Mouse (Mus musculus): ENCODE data around the gene Orc2. TPM values are rescaled to one million over a fixed set of nuclear protein-coding genes. Genes with fewer than 3 reads are reported as not detected.

Gene Orc2
- polyA plus RNA-seq, 1 experiment from 2014 or later: 20.5 TPM

GRCm38 (mm10) chr1:58415442-58415841, 89.5 kb downstream of the Orc2 start:
- 23% methylated on average over 1 of the region's 1 CpGs for WGBS
- Histone ChIP-seq H3K9me3 (ENCODE audit: control insufficient read depth, low read length) (no peaks in the 10 kb centered on the region), H3K9ac (ENCODE audit: low read depth, low read length) (no peak overlapping the region), H3K4me1 (ENCODE audit: control insufficient read depth, insufficient read depth, low read depth, low read length) (no peaks in the 10 kb centered on the region), H3K27me3 (replicated peaks; ENCODE audit: control insufficient read depth, insufficient read depth, low read length) (no peaks in the 10 kb centered on the region), H3K4me3 (ENCODE audit: low read length) (no peak overlapping the region), H3K36me3 (ENCODE audit: control insufficient read depth, insufficient read depth, low read length) (peaks cover 63% of the 10 kb centered on the region), H3K27ac (ENCODE audit: low read depth, low read length) (no peak overlapping the region), H3K4me2 (ENCODE audit: low read length) (no peak overlapping the region)
- ATAC-seq: no peak

Other genes starting within 250 kb of the Orc2 start
- 0.02 and 0.09 TPM in 2 replicates for gene Aox2, start 226.8 kb downstream of the Orc2 start, polyA plus RNA-seq (2015; fragmentation: Nextera tagmentation; extraction: Ambion mirVana)
- 322 TPM in 2 replicates for gene Bzw1, start 112.2 kb downstream of the Orc2 start, polyA plus RNA-seq (2015; fragmentation: Nextera tagmentation; extraction: Ambion mirVana)
- gene Clk1, start 81.0 kb downstream of the Orc2 start, polyA plus RNA-seq (2015; fragmentation: Nextera tagmentation; extraction: Ambion mirVana): 150 and 151 TPM in 2 replicates
- 49.6 and 50.7 TPM in 2 replicates for gene Nif3l1, start 60.0 kb downstream of the Orc2 start, polyA plus RNA-seq (2015; fragmentation: Nextera tagmentation; extraction: Ambion mirVana)
- 47.7 and 51.0 TPM in 2 replicates for gene Ppil3, start 59.6 kb downstream of the Orc2 start, polyA plus RNA-seq (2015; fragmentation: Nextera tagmentation; extraction: Ambion mirVana)
- 16.7 and 17.7 TPM in 2 replicates for gene Fam126b, start 81.2 kb upstream of the Orc2 start, polyA plus RNA-seq (2015; fragmentation: Nextera tagmentation; extraction: Ambion mirVana)
- 167 and 196 TPM in 2 replicates for gene Ndufb3, start 81.3 kb upstream of the Orc2 start, polyA plus RNA-seq (2015; fragmentation: Nextera tagmentation; extraction: Ambion mirVana)
- not detected in 2 replicates for gene Als2cr12, start 190.9 kb upstream of the Orc2 start, polyA plus RNA-seq (2015; fragmentation: Nextera tagmentation; extraction: Ambion mirVana)
- gene Cflar, start 206.4 kb upstream of the Orc2 start, polyA plus RNA-seq (2015; fragmentation: Nextera tagmentation; extraction: Ambion mirVana): 16.3 and 16.8 TPM in 2 replicates